Mouse (Mus musculus) testis, adult 2 months (tissue): ENCODE results near the gene Ndst2. TPM values are rescaled to one million over a fixed set of nuclear protein-coding genes. Genes with fewer than 3 reads are reported as not detected.

Experiments
- H3K27ac ChIP-seq: fragments of 200-500 bp; 2 replicates; pipeline ENCODE4 v1.5.1; 2012; ENCODE audit warnings: low read depth, low read length; ENCODE audit not compliant: control insufficient read depth, insufficient read depth
- H3K27me3 ChIP-seq: fragments of 200-500 bp; 2 replicates; pipeline ENCODE4 v1.6.1; 2012; ENCODE audit warnings: mild to moderate bottlenecking, low read length, moderate library complexity; ENCODE audit not compliant: control insufficient read depth, insufficient read depth
- H3K36me3 ChIP-seq: fragments of 200-500 bp; 2 replicates; pipeline ENCODE4 v1.6.1; 2012; ENCODE audit warnings: mild to moderate bottlenecking, low read length; ENCODE audit not compliant: control insufficient read depth, insufficient read depth
- H3K4me1 ChIP-seq: fragments of 200-500 bp; 2 replicates; pipeline ENCODE4 v1.6.1; 2012; ENCODE audit warnings: low read length; ENCODE audit not compliant: control insufficient read depth, insufficient read depth
- H3K4me3 ChIP-seq: fragments of 200-500 bp; 2 replicates; pipeline ENCODE4 v1.5.1; 2012; ENCODE audit warnings: low read depth, mild to moderate bottlenecking, low read length, moderate library complexity, mixed read lengths; ENCODE audit not compliant: control insufficient read depth
- CTCF ChIP-seq: fragments of 200-500 bp; IDR thresholded peaks from 2 replicates; pipeline ENCODE4 v1.5.1; 2012; ENCODE audit warnings: low read depth, mild to moderate bottlenecking, inconsistent platforms, low read length, moderate library complexity; ENCODE audit not compliant: control insufficient read depth, insufficient read depth, insufficient replicate concordance
- POLR2A ChIP-seq: fragments of 200-500 bp; IDR thresholded peaks from 2 replicates; pipeline ENCODE4 v1.6.1; 2012; ENCODE audit warnings: low read depth, mild to moderate bottlenecking, inconsistent platforms, low read length, moderate library complexity; ENCODE audit not compliant: control insufficient read depth
- polyA plus RNA-seq: library from polyadenylated mRNA; depleted of rRNA; stranded (reverse); fragments of >200 nt; gene quantifications from 2 replicates; pipeline ENCODE4 v1.2.3, GENCODE M21; 2012

Gene Ndst2
- polyA plus RNA-seq, 1 experiment, result 33.2 TPM

DNA sequence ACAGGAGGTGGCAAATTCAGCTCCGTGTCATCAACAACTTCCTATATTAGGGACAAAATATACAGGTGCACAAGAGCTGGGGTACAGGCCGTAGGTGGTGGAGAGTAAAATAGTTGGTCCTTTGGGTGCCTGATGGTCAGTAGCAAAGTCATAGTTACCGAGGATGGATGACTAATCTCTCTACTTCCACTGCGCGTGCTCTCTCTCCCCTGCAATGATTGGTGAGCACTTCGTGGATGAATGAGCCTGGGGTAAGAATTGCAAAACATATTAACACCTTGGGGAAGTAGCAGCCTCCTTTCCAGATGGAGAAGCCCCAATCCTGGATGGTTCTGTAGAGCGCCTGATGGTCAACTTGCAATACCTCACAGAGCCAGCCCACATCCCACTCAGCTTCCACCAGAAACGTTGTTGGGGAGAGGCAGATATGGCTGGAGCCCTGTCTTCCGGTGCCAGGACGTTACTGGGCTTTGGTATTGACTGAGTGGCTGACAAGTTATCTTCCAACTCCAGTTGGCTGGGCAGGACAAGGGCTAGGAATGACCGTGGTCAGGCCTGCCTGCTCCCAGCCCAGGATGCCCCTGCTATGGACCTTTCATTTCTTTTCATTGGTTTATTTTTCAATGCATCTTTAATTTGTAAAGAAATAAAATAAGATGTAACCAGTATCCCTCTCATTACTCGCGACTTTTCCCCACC lies 40.0 kb downstream of the Ndst2 start:
- Histone ChIP-seq H3K4me1 (peaks cover 12% of the 10 kb centered on the region), H3K27me3 (no peaks in the 10 kb centered on the region), H3K4me3 (peak overlapping the region; percentile 88), H3K36me3 (no peaks in the 10 kb centered on the region; the same call in 1 of the 2 replicates), H3K27ac (peak overlapping the region; percentile 87)
- TF ChIP-seq CTCF, result no peak
- no peak for TF ChIP-seq POLR2A

DNA sequence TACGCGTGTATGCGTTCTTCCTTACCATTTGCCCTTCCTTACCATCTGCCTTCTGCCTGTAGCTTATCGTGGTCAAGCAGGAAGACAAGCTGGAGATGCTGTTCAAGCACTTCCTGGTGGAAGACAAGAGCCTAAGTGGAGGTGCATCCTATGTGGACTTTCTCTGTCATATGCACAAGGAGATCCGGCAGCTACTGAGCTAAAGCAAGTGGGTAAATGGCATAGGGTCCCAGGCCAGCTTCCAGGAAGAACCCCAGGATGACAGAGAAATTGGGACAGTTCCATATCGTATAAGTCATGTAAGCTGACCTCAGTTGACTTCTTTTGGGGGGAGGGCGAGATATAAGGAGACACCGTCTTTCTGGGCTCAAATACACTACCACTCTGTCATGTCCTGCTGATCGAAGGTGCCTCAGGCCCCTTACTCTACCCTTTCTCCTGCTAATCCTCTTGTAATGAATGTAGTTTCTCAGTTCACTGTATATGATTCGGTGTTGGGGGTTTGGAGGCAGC lies 40.7 kb downstream of the Ndst2 start:
- no peaks in the 10 kb centered on the region for H3K27me3 ChIP-seq
- no peak overlapping the region for H3K4me3 ChIP-seq
- peaks cover 3% of the 10 kb centered on the region for H3K36me3 ChIP-seq
- no peak overlapping the region for H3K27ac ChIP-seq
- H3K4me1 ChIP-seq, result peaks cover 12% of the 10 kb centered on the region
- TF ChIP-seq POLR2A, result no peak
- no peak for TF ChIP-seq CTCF

DNA sequence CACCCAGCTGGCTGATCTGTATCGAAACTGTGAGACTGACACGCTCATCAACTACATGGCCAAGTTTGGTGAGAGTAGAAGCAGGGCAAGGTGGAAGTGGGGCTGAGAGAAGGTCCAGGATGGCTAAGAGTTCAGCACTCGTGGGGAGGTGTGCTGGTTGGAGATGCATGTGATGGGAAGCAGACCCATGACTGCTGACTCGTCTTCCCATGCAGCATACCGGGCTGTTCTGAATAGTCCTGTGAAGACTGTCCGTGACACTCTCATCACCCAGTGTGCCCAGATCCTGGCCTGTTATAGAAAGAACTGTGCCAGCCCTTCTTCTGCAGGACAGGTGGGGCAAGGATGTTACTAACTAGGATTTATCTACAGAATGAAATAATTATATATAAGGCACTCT lies 42.6 kb downstream of the Ndst2 start:
- Histone ChIP-seq H3K4me3 (no peak overlapping the region), H3K36me3 (peaks cover 3% of the 10 kb centered on the region), H3K27ac (no peak overlapping the region), H3K4me1 (peaks cover 12% of the 10 kb centered on the region), H3K27me3 (no peaks in the 10 kb centered on the region)
- no peak for TF ChIP-seq POLR2A
- no peak; the same call in 1 of the 2 replicates for TF ChIP-seq CTCF

DNA sequence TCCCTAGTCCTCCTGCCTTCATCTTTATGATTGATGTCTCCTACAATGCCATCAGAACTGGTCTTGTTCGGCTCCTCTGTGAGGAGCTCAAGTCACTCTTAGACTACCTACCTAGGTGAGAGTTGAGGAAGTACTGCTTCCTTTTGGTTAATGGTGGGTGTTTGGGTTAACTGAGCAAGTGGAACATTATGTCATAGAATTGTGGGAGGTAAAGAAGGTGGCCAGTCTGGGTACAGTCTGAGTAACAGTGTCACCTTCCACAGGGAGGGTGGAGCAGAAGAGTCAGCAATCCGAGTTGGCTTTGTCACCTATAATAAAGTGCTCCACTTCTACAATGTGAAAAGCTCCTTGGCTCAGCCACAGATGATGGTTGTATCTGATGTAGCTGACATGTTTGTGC lies 45.4 kb downstream of the Ndst2 start:
- no peak for TF ChIP-seq CTCF
- no peak for TF ChIP-seq POLR2A
- Histone ChIP-seq H3K36me3 (peaks cover 3% of the 10 kb centered on the region), H3K4me1 (no peaks in the 10 kb centered on the region), H3K27ac (no peak overlapping the region), H3K4me3 (no peak overlapping the region), H3K27me3 (no peaks in the 10 kb centered on the region)

DNA sequence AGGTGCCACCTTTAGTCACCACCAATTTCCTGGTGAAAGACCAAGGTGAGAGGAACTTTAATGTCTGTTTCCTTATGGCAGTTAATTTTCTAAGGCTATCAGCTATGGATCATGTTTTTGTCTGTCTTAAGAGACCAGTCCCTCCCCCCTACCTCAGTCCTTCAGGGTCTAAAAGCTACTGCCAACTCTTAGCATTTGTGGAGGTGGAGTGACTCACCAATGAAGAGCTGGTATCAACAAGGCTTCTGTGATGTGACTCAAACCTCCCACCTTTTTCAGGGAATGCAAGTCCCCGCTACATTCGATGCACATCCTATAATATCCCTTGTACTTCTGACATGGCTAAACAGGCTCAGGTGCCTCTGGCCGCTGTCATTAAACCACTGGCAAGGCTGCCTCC lies 47.8 kb downstream of the Ndst2 start:
- Histone ChIP-seq H3K27ac (no peak overlapping the region), H3K4me1 (no peaks in the 10 kb centered on the region), H3K27me3 (no peaks in the 10 kb centered on the region), H3K36me3 (peaks cover 10% of the 10 kb centered on the region), H3K4me3 (no peak overlapping the region)
- TF ChIP-seq POLR2A, result no peak
- TF ChIP-seq CTCF, result no peak

DNA sequence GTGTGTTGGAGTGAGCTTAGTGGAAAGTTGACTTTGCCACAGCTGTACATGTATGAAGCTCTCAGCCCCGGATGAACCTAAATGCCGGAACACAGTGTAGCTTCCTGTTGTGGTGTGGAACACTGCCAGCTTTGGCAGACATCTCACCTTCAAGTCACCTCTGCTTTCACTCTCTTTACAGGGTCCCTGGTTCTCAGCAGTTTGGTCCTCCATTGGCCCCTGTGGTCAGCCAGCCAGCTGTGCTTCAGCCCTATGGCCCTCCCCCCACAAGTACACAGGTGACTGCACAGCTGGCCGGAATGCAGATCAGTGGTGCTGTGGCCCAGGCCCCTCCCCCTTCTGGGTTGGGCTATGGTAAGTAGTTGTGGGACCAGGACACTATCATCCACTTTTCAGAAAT lies 51.9 kb downstream of the Ndst2 start:
- Histone ChIP-seq H3K4me3 (no peak overlapping the region), H3K36me3 (peaks cover 11% of the 10 kb centered on the region), H3K4me1 (no peaks in the 10 kb centered on the region), H3K27ac (no peak overlapping the region), H3K27me3 (no peaks in the 10 kb centered on the region)
- TF ChIP-seq CTCF (no peak), POLR2A (no peak)

DNA sequence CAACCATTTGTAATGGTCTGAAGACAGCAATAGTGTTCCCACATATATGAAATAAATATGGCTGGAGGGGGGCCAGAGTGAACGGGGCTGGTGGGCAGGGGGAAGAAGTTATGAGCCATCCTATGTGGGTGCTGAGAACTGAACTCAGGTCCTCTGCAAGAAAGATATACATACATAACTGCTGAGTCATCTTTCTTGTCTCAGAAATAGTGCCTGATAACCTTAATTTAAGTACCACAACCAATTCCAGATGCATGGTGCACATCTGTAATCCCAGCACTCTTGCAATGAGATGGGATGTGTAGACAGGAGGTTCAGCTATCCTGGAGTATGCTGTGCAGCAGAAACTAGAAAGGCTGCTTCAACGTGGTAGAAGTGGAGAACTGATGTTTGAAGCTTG lies 52.6 kb downstream of the Ndst2 start:
- Histone ChIP-seq H3K27ac (no peak overlapping the region), H3K36me3 (peaks cover 11% of the 10 kb centered on the region), H3K27me3 (no peaks in the 10 kb centered on the region), H3K4me1 (no peaks in the 10 kb centered on the region), H3K4me3 (no peak overlapping the region)
- TF ChIP-seq CTCF (no peak), POLR2A (no peak)

DNA sequence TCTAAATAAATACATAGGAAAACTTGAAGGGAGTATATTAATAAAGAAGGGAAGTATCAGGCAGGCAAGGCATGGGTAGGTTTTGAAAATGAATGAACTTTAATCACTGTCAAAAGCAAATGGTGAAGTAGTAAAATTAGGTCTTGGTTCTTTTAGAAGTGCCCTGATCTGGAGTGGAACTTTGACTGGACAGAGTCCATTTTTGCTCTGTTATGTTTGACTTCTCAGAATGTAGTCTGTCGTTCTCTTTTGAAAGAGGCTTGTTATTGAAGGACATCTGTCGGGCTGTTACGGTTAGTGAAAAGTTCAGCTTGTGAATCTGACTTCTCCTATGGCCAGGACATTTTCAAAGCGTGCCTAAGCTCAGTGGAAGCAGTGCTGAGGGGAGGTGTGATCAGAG lies 56.5 kb downstream of the Ndst2 start:
- Histone ChIP-seq H3K4me3 (no peak overlapping the region), H3K4me1 (no peaks in the 10 kb centered on the region), H3K27me3 (no peaks in the 10 kb centered on the region), H3K36me3 (peaks cover 8% of the 10 kb centered on the region), H3K27ac (no peak overlapping the region)
- no peak for TF ChIP-seq CTCF
- TF ChIP-seq POLR2A, result no peak
